Mouse (Mus musculus) cortical plate, adult 2 months (tissue): ENCODE data around the gene Ggcx. TPM values are rescaled to one million over a fixed set of nuclear protein-coding genes. Genes with fewer than 3 reads are reported as not detected.
"Not testable (repeated sequence)": the region's sequence is repeated elsewhere in the genome, so short reads cannot be mapped to it uniquely, and the experiment has no call there.

Experiments used
- H3K27ac ChIP-seq: fragments of 200-500 bp; 2 replicates; pipeline ENCODE4 v1.5.1; 2012; ENCODE audit warnings: low read length, control low read depth, inconsistent platforms; ENCODE audit not compliant: insufficient read depth
- H3K4me1 ChIP-seq: fragments of 200-500 bp; 2 replicates; pipeline ENCODE4 v1.6.1; 2011; ENCODE audit warnings: low read length; ENCODE audit not compliant: control insufficient read depth, insufficient read depth
- H3K4me3 ChIP-seq: fragments of 200-500 bp; 2 replicates; pipeline ENCODE4 v1.5.1; 2011; ENCODE audit warnings: mild to moderate bottlenecking, low read length, control low read depth; ENCODE audit not compliant: insufficient read depth
- CTCF ChIP-seq: fragments of 200-500 bp; IDR thresholded peaks from 2 replicates; pipeline ENCODE4 v1.5.1; 2011; ENCODE audit warnings: mild to moderate bottlenecking, control low read depth, low read length; ENCODE audit not compliant: insufficient read depth; ENCODE audit errors: extremely low read depth
- POLR2A ChIP-seq: fragments of 200-500 bp; IDR thresholded peaks from 2 replicates; pipeline ENCODE4 v1.6.1; 2011; ENCODE audit warnings: mild to moderate bottlenecking, low read length, control low read depth; ENCODE audit not compliant: insufficient read depth; ENCODE audit errors: extremely low read depth
- polyA plus RNA-seq: library from polyadenylated mRNA; depleted of rRNA; stranded (reverse); fragments of >200 nt; gene quantifications from 2 replicates; pipeline ENCODE4 v1.2.3, GENCODE M21; 2012; rRNA removed

Ggcx gene
- polyA plus RNA-seq, 1 experiment: 17.7 TPM

GRCm38 (mm10) chr6:72475221-72475985 is 61.3 kb downstream of the Ggcx start:
- Histone ChIP-seq H3K4me3 (no peak overlapping the region), H3K4me1 (peaks cover 1% of the 10 kb centered on the region; the same call in 1 of the 2 replicates), H3K27ac (no peak overlapping the region)
- TF ChIP-seq CTCF (no peak), POLR2A (no peak)

DNA sequence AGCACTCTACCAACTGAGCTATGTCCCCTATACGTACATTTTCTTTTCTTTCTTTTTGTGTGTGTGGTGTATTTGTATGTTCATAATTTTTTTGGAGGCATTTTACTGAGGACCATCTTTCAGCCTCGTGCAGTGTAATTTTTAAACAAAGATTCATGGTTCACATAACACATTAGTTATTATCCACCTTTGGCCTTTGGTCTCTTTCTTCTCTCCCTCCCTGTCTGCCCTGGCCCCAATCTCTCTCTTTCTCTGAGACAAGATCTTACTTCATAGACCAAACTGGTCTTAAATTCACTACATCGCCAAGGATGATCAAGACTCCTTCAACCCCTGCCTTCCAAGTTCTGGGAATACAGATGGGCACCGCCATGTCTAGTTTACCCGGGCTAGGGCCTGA is 62.7 kb downstream of the Ggcx start:
- H3K4me1 ChIP-seq: peaks cover 1% of the 10 kb centered on the region; the same call in 1 of the 2 replicates
- H3K27ac ChIP-seq: no peak overlapping the region
- H3K4me3 ChIP-seq: no peak overlapping the region
- TF ChIP-seq POLR2A (no peak), CTCF (no peak)

GRCm38 (mm10) chr6:72477621-72478020 is 63.5 kb downstream of the Ggcx start:
- Histone ChIP-seq H3K4me3 (no peak overlapping the region), H3K27ac (no peak overlapping the region), H3K4me1 (peaks cover 1% of the 10 kb centered on the region; the same call in 1 of the 2 replicates)
- TF ChIP-seq POLR2A: no peak
- no peak for TF ChIP-seq CTCF

DNA sequence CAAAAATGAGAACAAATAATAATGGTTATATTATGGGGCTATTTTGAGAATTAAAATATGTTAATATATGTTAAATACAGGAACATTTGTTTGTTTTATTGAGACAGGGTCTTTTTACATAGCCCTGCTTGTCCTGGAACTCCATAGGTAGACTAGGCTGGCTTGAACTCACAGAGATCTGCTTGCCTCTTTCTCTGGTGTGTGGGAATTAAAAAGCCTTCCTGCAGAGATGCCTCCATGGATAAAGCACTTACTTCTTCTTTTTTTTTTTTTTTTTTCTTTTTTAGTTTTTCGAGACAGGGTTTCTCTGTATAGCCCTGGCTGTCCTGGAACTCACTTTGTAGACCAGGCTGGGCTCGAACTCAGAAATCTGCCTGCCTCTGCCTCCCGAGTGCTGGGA is 64.6 kb downstream of the Ggcx start:
- not testable (repeated sequence) for H3K27ac ChIP-seq, H3K4me3 ChIP-seq, H3K4me1 ChIP-seq

- Histone ChIP-seq H3K4me3 (no peak overlapping the region), H3K4me1 (no peaks in the 10 kb centered on the region; the same call in 1 of the 2 replicates), H3K27ac (no peak overlapping the region)
- TF ChIP-seq CTCF (no peak), POLR2A (no peak)
Measured at GRCm38 (mm10) chr6:72479645-72480421, 65.7 kb downstream of the Ggcx start.

- H3K4me1 ChIP-seq: no peaks in the 10 kb centered on the region; the same call in 1 of the 2 replicates
- H3K4me3 ChIP-seq: no peak overlapping the region
- TF ChIP-seq POLR2A: no peak
- no peak for TF ChIP-seq CTCF
- H3K27ac ChIP-seq: no peak overlapping the region
Measured at GRCm38 (mm10) chr6:72480422-72480702, 66.3 kb downstream of the Ggcx start.

Other genes starting within 250 kb of the Ggcx start
- 2.1 and 2.5 TPM in 2 replicates for gene Atoh8, start 178.7 kb upstream of the Ggcx start, polyA plus RNA-seq
- gene Sftpb, start 109.7 kb upstream of the Ggcx start, polyA plus RNA-seq: not detected in 2 replicates
- 31.5 and 33.4 TPM in 2 replicates for gene Usp39, start 69.1 kb upstream of the Ggcx start, polyA plus RNA-seq
- 18.9 and 20.0 TPM in 2 replicates for gene 0610030E20Rik, start 67.0 kb upstream of the Ggcx start, polyA plus RNA-seq
- 23.4 and 24.9 TPM in 2 replicates for gene Tmem150a, start 58.9 kb upstream of the Ggcx start, polyA plus RNA-seq
- gene Rnf181, start 47.4 kb upstream of the Ggcx start, polyA plus RNA-seq: 73.6 and 83.5 TPM in 2 replicates
- 10.7 and 11.0 TPM in 2 replicates for gene Vamp5, start 33.8 kb upstream of the Ggcx start, polyA plus RNA-seq
- 30.6 and 31.7 TPM in 2 replicates for gene Vamp8, start 23.6 kb upstream of the Ggcx start, polyA plus RNA-seq
- 172 and 180 TPM in 2 replicates for gene Mat2a, start 25.2 kb downstream of the Ggcx start, polyA plus RNA-seq
- gene Sh2d6, start 107.4 kb downstream of the Ggcx start, polyA plus RNA-seq: 0.48 and 0.72 TPM in 2 replicates
- gene Capg, start 130.1 kb downstream of the Ggcx start, polyA plus RNA-seq: 3.0 and 3.1 TPM in 2 replicates
- gene Elmod3, start 184.1 kb downstream of the Ggcx start, polyA plus RNA-seq: 27.5 and 28.1 TPM in 2 replicates
- gene Retsat, start 184.2 kb downstream of the Ggcx start, polyA plus RNA-seq: 14.1 and 14.8 TPM in 2 replicates
- 68.7 and 70.3 TPM in 2 replicates for gene Tgoln1, start 202.7 kb downstream of the Ggcx start, polyA plus RNA-seq